Mouse (Mus musculus): ENCODE measurements around the gene Wdr86. TPM values are rescaled to one million over a fixed set of nuclear protein-coding genes. Genes with fewer than 3 reads are reported as not detected.

The Wdr86 gene
- total and polyA plus RNA-seq, 2 experiments from 2014 or later: 4.4 to 13.1 TPM

- WGBS: 15% methylated on average over 6 of the region's 6 CpGs
- ATAC-seq (no peak), DNase-seq (no peak)
- no peak overlapping the region for H3K9ac ChIP-seq
- no peaks in the 10 kb centered on the region for H3K9me3 ChIP-seq (ENCODE audit: low read length)
- no peaks in the 10 kb centered on the region for H3K27me3 ChIP-seq (ENCODE audit: insufficient read depth, low read length)
- peaks cover 12% of the 10 kb centered on the region for H3K4me1 ChIP-seq (ENCODE audit: insufficient read depth)
- no peaks in the 10 kb centered on the region for H3K36me3 ChIP-seq (ENCODE audit: insufficient read depth)
- H3K4me2 ChIP-seq (ENCODE audit: low read depth): no peak overlapping the region
- H3K27ac ChIP-seq (ENCODE audit: low read depth, low read length): no peak overlapping the region
- no peak overlapping the region for H3K4me3 ChIP-seq (ENCODE audit: low read depth, low read length)
- TF ChIP-seq CTCF (IDR thresholded peaks at IDR 0.05; ENCODE audit: low read depth): no peak
Measured at GRCm38 (mm10) chr5:24747533-24747932, 17.0 kb upstream of the Wdr86 start.

GRCm38 (mm10) chr5:24743956-24744355 is 13.4 kb upstream of the Wdr86 start:
- 84% methylated on average over 10 of the region's 10 CpGs for WGBS
- Histone ChIP-seq H3K4me1 (ENCODE audit: insufficient read depth) (no peaks in the 10 kb centered on the region), H3K4me3 (ENCODE audit: low read depth, low read length) (no peak overlapping the region), H3K27me3 (ENCODE audit: insufficient read depth, low read length) (no peaks in the 10 kb centered on the region), H3K27ac (ENCODE audit: low read depth, low read length) (no peak overlapping the region), H3K4me2 (ENCODE audit: low read depth) (no peak overlapping the region), H3K9ac (no peak overlapping the region), H3K36me3 (ENCODE audit: insufficient read depth) (no peaks in the 10 kb centered on the region), H3K9me3 (ENCODE audit: low read length) (no peaks in the 10 kb centered on the region)
- ATAC-seq (no peak), DNase-seq (no peak)
- no peak for TF ChIP-seq CTCF (IDR thresholded peaks at IDR 0.05; ENCODE audit: low read depth)

GRCm38 (mm10) chr5:24741172-24741885 is 10.8 kb upstream of the Wdr86 start:
- Histone ChIP-seq H3K9me3 (ENCODE audit: low read length) (no peaks in the 10 kb centered on the region), H3K27me3 (ENCODE audit: insufficient read depth, low read length) (no peaks in the 10 kb centered on the region)
- DNase-seq: no peak

GRCm38 (mm10) chr5:24739141-24739753 is 8.7 kb upstream of the Wdr86 start:
- no peak for ATAC-seq
- WGBS: 64% methylated on average over 15 of the region's 15 CpGs

More at GRCm38 (mm10) chr5:24741172-24741885, 10.8 kb upstream of the Wdr86 start:
- Histone ChIP-seq H3K9ac (no peak overlapping the region), H3K4me2 (ENCODE audit: low read depth) (no peak overlapping the region), H3K36me3 (ENCODE audit: insufficient read depth) (no peaks in the 10 kb centered on the region), H3K4me3 (ENCODE audit: low read depth, low read length) (no peak overlapping the region), H3K4me1 (ENCODE audit: insufficient read depth) (no peaks in the 10 kb centered on the region), H3K27ac (ENCODE audit: low read depth, low read length) (no peak overlapping the region)
- 75% methylated on average over 15 of the region's 15 CpGs for WGBS
- peak; percentile 27; the same call in 1 of the 2 replicates for ATAC-seq
- no peak for TF ChIP-seq CTCF (IDR thresholded peaks at IDR 0.05; ENCODE audit: low read depth)

GRCm38 (mm10) chr5:24738517-24738916 is 8.0 kb upstream of the Wdr86 start:
- H3K9ac ChIP-seq: no peak overlapping the region
- no peak for TF ChIP-seq CTCF (IDR thresholded peaks at IDR 0.05; ENCODE audit: low read depth)
- H3K4me2 ChIP-seq (ENCODE audit: low read depth): no peak overlapping the region
- H3K9me3 ChIP-seq (ENCODE audit: low read length): no peaks in the 10 kb centered on the region
- H3K4me3 ChIP-seq (ENCODE audit: low read depth, low read length): no peak overlapping the region
- 90% methylated on average over 1 of the region's 1 CpGs for WGBS
- no peaks in the 10 kb centered on the region for H3K36me3 ChIP-seq (ENCODE audit: insufficient read depth)
- H3K4me1 ChIP-seq (ENCODE audit: insufficient read depth): no peaks in the 10 kb centered on the region
- H3K27me3 ChIP-seq (ENCODE audit: insufficient read depth, low read length): no peaks in the 10 kb centered on the region
- no peak overlapping the region for H3K27ac ChIP-seq (ENCODE audit: low read depth, low read length)
- DNase-seq: no peak
- ATAC-seq: no peak

More at GRCm38 (mm10) chr5:24739141-24739753, 8.7 kb upstream of the Wdr86 start:
- H3K36me3 ChIP-seq (ENCODE audit: insufficient read depth): no peaks in the 10 kb centered on the region
- H3K9me3 ChIP-seq (ENCODE audit: low read length): no peaks in the 10 kb centered on the region
- DNase-seq: no peak
- no peak overlapping the region for H3K9ac ChIP-seq
- no peaks in the 10 kb centered on the region for H3K4me1 ChIP-seq (ENCODE audit: insufficient read depth)
- no peak for TF ChIP-seq CTCF (IDR thresholded peaks at IDR 0.05; ENCODE audit: low read depth)
- no peak overlapping the region for H3K4me2 ChIP-seq (ENCODE audit: low read depth)
- H3K27ac ChIP-seq (ENCODE audit: low read depth, low read length): no peak overlapping the region
- no peak overlapping the region for H3K4me3 ChIP-seq (ENCODE audit: low read depth, low read length)
- H3K27me3 ChIP-seq (ENCODE audit: insufficient read depth, low read length): no peaks in the 10 kb centered on the region

GRCm38 (mm10) chr5:24737595-24737994 is 7.1 kb upstream of the Wdr86 start:
- WGBS: 65% methylated on average over 10 of the region's 10 CpGs
- Histone ChIP-seq H3K9ac (no peak overlapping the region), H3K27ac (ENCODE audit: low read depth, low read length) (no peak overlapping the region), H3K27me3 (ENCODE audit: insufficient read depth, low read length) (no peaks in the 10 kb centered on the region), H3K4me3 (ENCODE audit: low read depth, low read length) (no peak overlapping the region), H3K4me1 (ENCODE audit: insufficient read depth) (no peaks in the 10 kb centered on the region), H3K4me2 (ENCODE audit: low read depth) (no peak overlapping the region), H3K9me3 (ENCODE audit: low read length) (no peaks in the 10 kb centered on the region), H3K36me3 (ENCODE audit: insufficient read depth) (no peaks in the 10 kb centered on the region)
- ATAC-seq (no peak), DNase-seq (no peak)
- no peak for TF ChIP-seq CTCF (IDR thresholded peaks at IDR 0.05; ENCODE audit: low read depth)

- DNase-seq: no peak
- Histone ChIP-seq H3K4me2 (ENCODE audit: low read depth) (no peak overlapping the region), H3K36me3 (ENCODE audit: insufficient read depth) (no peaks in the 10 kb centered on the region), H3K9ac (no peak overlapping the region), H3K9me3 (ENCODE audit: low read length) (no peaks in the 10 kb centered on the region), H3K4me3 (ENCODE audit: low read depth, low read length) (no peak overlapping the region), H3K27ac (ENCODE audit: low read depth, low read length) (no peak overlapping the region), H3K27me3 (ENCODE audit: insufficient read depth, low read length) (peaks cover 24% of the 10 kb centered on the region), H3K4me1 (ENCODE audit: insufficient read depth) (no peaks in the 10 kb centered on the region)
- 72% methylated on average over 7 of the region's 7 CpGs for WGBS
- no peak for TF ChIP-seq CTCF (IDR thresholded peaks at IDR 0.05; ENCODE audit: low read depth)
- no peak for ATAC-seq
Measured at GRCm38 (mm10) chr5:24733771-24734426, 3.4 kb upstream of the Wdr86 start.

All from forebrain, postnatal 0 days (tissue).